Mouse (Mus musculus) macrophage (primary cell): Measurements from ENCODE around the gene Tent5c. TPM values are rescaled to one million over a fixed set of nuclear protein-coding genes. Genes with fewer than 3 reads are reported as not detected.

Experiments
- H3K27ac ChIP-seq: fragments of 350-480 bp; formaldehyde crosslinking; 2 replicates; pipeline ENCODE4 v1.9.0; 2021
- H3K36me3 ChIP-seq: fragments of 350-480 bp; formaldehyde crosslinking; 2 replicates; pipeline ENCODE4 v1.9.0; 2021; ENCODE audit errors: inconsistent target
- H3K4me3 ChIP-seq: fragments of 350-480 bp; formaldehyde crosslinking; 2 replicates; pipeline ENCODE4 v1.9.0; 2021; ENCODE audit errors: inconsistent target
- H3K79me2 ChIP-seq: fragments of 350-480 bp; formaldehyde crosslinking; 2 replicates; pipeline ENCODE4 v1.9.0; 2021; ENCODE audit errors: inconsistent target
- WGBS: methylation state at CpG from one replicate; pipeline ENCODE4 v1.1.7; 2026; ENCODE audit warnings: inconsistent platforms; ENCODE audit not compliant: missing documents; 5-methylcytosine and 5-hydroxymethylcytosine counted together
- polyA plus RNA-seq: library from polyadenylated mRNA; stranded (reverse); fragments of 250-400 nt; gene quantifications from 3 replicates; pipeline ENCODE4 v1.2.4, GENCODE M21; 2018; ENCODE audit warnings: inconsistent platforms

The Tent5c gene
- polyA plus RNA-seq, 1 experiment from 2014 or later: 8.3 TPM

DNA sequence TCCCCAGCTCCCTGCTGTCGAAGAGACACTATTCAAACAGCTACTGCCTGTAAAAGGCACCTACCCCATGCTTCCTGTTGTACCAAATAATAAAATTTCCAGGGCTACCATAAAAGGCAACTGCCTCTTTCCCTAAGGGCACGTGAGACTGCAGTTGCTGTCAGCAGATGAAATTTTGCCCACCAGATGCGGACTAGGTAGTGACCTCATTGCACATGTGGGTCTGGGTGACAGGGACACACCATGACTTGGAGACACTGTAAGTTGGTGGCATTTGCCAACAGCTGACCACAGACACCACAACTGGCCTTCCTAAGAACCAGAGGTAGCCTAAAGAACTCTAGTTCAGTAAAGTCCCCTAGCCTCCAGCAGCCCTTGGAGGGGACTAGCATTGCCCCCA, 50.0 kb downstream of the Tent5c start:
- H3K79me2 ChIP-seq: no peaks in the 10 kb centered on the region
- no peaks in the 10 kb centered on the region for H3K36me3 ChIP-seq
- H3K4me3 ChIP-seq: no peak overlapping the region
- H3K27ac ChIP-seq: peak overlapping the region; percentile 67
- WGBS: 21% methylated on average over 3 of the region's 3 CpGs

- H3K27ac ChIP-seq: peak overlapping the region; percentile 22; the same call in 1 of the 2 replicates
- no peak overlapping the region for H3K4me3 ChIP-seq
- H3K36me3 ChIP-seq: no peaks in the 10 kb centered on the region
- no peaks in the 10 kb centered on the region for H3K79me2 ChIP-seq
- 57% methylated on average over 4 of the region's 4 CpGs for WGBS
These were observed 50.6 kb downstream of the Tent5c start for GRCm38 (mm10) chr3:100438461-100439002.

GRCm38 (mm10) chr3:100436756-100437155, 52.4 kb downstream of the Tent5c start:
- 25% methylated on average over 7 of the region's 7 CpGs for WGBS
- Histone ChIP-seq H3K27ac (no peak overlapping the region), H3K36me3 (no peaks in the 10 kb centered on the region), H3K79me2 (no peaks in the 10 kb centered on the region), H3K4me3 (no peak overlapping the region)

DNA sequence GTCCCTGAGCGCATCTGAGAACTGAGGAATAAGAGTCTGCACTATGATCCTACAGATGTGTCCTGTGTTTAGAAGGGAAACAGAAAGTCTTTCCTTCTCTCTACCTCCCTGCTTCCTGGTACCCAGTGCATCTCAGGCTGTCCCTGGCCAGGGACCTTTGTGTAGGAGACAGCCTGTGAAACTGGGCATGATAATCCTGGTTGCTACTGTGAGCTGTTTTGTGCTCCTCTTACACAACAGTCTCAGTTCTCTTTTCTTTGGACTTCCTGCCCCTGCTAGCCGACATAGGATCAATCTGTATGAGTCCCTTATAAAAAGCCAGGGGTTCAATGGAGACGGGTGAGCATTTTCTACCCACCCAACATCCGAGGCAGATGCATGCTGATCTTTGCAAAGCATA, 57.4 kb downstream of the Tent5c start:
- Histone ChIP-seq H3K36me3 (no peaks in the 10 kb centered on the region), H3K4me3 (no peak overlapping the region), H3K27ac (no peak overlapping the region), H3K79me2 (no peaks in the 10 kb centered on the region)
- 24% methylated on average over 4 of the region's 4 CpGs for WGBS

DNA sequence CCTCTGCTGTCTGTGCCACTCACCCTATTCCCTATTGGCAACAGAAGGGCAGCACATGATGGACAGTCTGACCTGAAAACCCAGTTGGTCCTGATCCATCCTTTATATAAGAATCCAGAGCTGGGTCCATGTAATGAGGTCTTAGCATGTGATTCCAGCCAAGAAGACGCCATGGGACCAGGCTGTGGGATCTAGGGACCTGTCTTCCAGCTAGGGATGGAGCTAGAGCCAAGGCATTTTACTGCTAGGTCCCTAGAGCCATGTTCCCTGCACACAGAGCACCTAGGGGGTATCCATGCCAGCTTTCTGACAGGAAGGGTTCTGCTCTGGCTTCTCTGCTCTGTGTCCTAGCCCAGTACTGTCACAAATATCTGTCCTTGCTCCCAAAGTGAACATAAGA, 58.4 kb downstream of the Tent5c start:
- Histone ChIP-seq H3K27ac (no peak overlapping the region), H3K79me2 (no peaks in the 10 kb centered on the region), H3K4me3 (no peak overlapping the region), H3K36me3 (no peaks in the 10 kb centered on the region)
- 100% methylated on average over 1 of the region's 1 CpGs for WGBS

DNA sequence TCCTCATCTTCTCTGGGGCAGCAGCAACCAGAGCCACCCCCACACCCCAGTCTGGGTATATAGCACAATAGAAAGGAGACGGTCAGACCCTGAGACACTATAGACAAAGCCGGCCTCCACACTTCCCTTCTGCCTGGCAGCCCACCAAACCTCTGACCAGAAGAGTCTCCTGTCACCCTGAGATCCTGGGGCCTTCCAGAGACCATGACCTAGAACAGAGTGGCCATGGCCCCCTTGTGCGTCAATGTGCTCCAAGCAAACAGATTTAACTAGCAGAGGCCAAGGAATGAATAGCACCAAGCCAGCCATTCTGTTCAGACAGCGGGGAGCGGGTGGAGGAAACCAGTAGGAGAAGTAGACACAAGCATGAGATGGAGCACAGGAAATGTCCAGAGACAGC, 59.0 kb downstream of the Tent5c start:
- Histone ChIP-seq H3K36me3 (no peaks in the 10 kb centered on the region), H3K4me3 (no peak overlapping the region), H3K79me2 (no peaks in the 10 kb centered on the region), H3K27ac (no peak overlapping the region)
- WGBS: 79% methylated on average over 5 of the region's 5 CpGs

DNA sequence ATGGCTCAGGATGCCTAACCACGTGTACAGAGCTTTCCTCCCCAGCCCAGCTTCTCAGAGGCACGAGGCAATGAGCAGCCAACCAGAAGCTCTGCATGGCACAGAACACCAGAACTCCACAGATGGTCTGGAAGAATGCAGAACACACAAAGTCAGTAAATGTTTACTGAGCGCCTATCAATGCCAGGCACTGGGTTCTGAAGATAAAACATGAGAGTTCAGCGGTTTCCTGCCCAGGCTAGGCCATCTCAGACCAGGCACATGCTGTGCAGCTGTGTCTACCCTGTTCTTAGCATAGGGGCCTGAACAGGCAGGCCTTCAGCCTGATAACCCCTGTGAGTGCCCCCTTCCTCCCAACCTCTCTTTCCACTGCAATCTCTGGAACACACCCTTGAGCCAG, 59.5 kb downstream of the Tent5c start:
- Histone ChIP-seq H3K27ac (no peak overlapping the region), H3K79me2 (no peaks in the 10 kb centered on the region), H3K4me3 (no peak overlapping the region), H3K36me3 (no peaks in the 10 kb centered on the region)
- 78% methylated on average over 4 of the region's 4 CpGs for WGBS

DNA sequence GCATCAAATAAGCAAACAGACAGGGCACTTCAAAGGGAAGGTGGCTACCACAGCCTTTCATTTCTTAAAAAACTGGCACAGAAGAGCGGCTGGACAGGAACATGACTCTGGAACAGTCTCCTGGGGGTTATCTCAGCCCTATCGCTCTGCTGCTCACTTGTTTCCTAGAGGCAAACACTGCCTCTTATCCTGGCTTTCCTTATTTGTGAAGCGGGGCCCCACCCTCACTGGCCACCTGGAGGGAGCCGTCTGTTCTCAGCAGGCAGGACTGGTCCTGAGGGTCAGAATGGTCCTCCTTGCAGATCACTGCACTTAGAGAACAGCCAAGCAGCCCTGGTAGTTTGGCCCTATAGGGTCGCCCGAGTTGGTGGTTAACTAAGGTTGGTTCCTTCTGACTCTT, 61.6 kb downstream of the Tent5c start:
- 96% methylated on average over 6 of the region's 6 CpGs for WGBS
- no peaks in the 10 kb centered on the region for H3K79me2 ChIP-seq
- H3K4me3 ChIP-seq: no peak overlapping the region
- H3K27ac ChIP-seq: no peak overlapping the region
- no peaks in the 10 kb centered on the region for H3K36me3 ChIP-seq

GRCm38 (mm10) chr3:100422392-100423167, 66.5 kb downstream of the Tent5c start:
- 79% methylated on average over 10 of the region's 10 CpGs for WGBS
- Histone ChIP-seq H3K36me3 (no peaks in the 10 kb centered on the region), H3K79me2 (no peaks in the 10 kb centered on the region), H3K4me3 (no peak overlapping the region), H3K27ac (no peak overlapping the region)

DNA sequence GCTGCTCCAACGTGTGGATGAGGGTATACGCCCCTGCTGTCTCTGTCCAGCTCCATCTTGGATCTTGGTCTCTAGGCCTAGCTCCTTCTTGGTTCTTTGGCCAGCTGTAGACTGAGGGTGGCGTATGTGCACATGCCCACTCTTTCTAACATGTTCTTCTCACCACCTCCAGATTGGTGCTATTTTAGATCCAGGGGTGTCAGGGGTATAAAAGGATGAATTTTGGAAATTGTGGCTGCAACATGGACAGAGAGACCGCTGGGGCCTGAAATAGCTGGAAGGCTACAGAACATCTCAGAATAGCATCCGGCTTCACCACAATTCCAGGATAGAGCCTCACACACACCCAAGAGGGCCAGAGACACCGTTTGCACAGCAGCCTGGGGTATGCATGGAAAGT, 67.8 kb downstream of the Tent5c start:
- WGBS: 84% methylated on average over 5 of the region's 6 CpGs
- Histone ChIP-seq H3K4me3 (no peak overlapping the region), H3K36me3 (no peaks in the 10 kb centered on the region), H3K27ac (no peak overlapping the region), H3K79me2 (no peaks in the 10 kb centered on the region)

GRCm38 (mm10) chr3:100420691-100421056, 68.5 kb downstream of the Tent5c start:
- Histone ChIP-seq H3K79me2 (no peaks in the 10 kb centered on the region), H3K4me3 (no peak overlapping the region), H3K36me3 (no peaks in the 10 kb centered on the region), H3K27ac (no peak overlapping the region)
- 86% methylated on average over 5 of the region's 5 CpGs for WGBS

GRCm38 (mm10) chr3:100419962-100420690, 69.0 kb downstream of the Tent5c start:
- WGBS: 64% methylated on average over 10 of the region's 10 CpGs

GRCm38 (mm10) chr3:100418387-100418786, 70.7 kb downstream of the Tent5c start:
- Histone ChIP-seq H3K36me3 (no peaks in the 10 kb centered on the region), H3K27ac (no peak overlapping the region), H3K4me3 (no peak overlapping the region), H3K79me2 (no peaks in the 10 kb centered on the region)
- 78% methylated on average over 1 of the region's 1 CpGs for WGBS

More at GRCm38 (mm10) chr3:100419962-100420690, 69.0 kb downstream of the Tent5c start:
- Histone ChIP-seq H3K27ac (no peak overlapping the region), H3K36me3 (no peaks in the 10 kb centered on the region), H3K4me3 (no peak overlapping the region), H3K79me2 (no peaks in the 10 kb centered on the region)

DNA sequence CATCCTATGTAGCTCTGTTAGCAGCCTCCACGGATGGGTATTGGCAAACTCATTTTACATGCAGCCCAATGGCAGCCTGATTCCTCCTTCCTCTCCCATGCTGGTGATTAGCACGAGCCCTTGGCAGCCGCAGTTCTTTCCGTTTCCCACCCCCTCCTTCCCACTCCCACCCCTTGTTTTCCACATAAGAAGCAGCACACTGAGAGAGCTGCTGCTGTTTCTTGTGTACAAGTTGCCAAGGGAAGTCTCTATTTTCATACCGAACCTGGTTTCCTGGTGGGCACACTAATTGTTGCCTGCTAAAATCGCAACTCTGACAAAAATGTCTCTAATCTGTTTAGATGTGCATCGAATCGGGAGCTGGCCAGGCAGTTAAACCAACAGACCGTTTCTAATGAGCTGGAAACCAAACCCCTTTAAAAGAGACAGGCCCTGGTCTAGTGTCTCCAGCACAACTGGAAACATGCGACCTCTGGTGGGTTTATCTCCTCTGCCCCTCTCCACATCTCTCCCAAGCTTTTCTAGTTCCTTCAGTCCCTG, 71.3 kb downstream of the Tent5c start:
- Histone ChIP-seq H3K79me2 (no peaks in the 10 kb centered on the region), H3K4me3 (no peak overlapping the region), H3K36me3 (no peaks in the 10 kb centered on the region), H3K27ac (no peak overlapping the region)
- 71% methylated on average over 10 of the region's 10 CpGs for WGBS

- no peak overlapping the region for H3K4me3 ChIP-seq
- WGBS: 93% methylated on average over 5 of the region's 5 CpGs
- H3K79me2 ChIP-seq: no peaks in the 10 kb centered on the region
- no peaks in the 10 kb centered on the region for H3K36me3 ChIP-seq
- H3K27ac ChIP-seq: no peak overlapping the region
These were observed 73.5 kb downstream of the Tent5c start for GRCm38 (mm10) chr3:100415671-100416070.
